Mouse (Mus musculus) layer of hippocampus, adult 11-12 months (tissue): ENCODE data around the gene Olfml2b.

Experiments used
- DNase-seq: peaks from one replicate; pipeline ENCODE4 v3.0.0; 2022; ENCODE audit warnings: low spot score

Olfml2b gene

DNA sequence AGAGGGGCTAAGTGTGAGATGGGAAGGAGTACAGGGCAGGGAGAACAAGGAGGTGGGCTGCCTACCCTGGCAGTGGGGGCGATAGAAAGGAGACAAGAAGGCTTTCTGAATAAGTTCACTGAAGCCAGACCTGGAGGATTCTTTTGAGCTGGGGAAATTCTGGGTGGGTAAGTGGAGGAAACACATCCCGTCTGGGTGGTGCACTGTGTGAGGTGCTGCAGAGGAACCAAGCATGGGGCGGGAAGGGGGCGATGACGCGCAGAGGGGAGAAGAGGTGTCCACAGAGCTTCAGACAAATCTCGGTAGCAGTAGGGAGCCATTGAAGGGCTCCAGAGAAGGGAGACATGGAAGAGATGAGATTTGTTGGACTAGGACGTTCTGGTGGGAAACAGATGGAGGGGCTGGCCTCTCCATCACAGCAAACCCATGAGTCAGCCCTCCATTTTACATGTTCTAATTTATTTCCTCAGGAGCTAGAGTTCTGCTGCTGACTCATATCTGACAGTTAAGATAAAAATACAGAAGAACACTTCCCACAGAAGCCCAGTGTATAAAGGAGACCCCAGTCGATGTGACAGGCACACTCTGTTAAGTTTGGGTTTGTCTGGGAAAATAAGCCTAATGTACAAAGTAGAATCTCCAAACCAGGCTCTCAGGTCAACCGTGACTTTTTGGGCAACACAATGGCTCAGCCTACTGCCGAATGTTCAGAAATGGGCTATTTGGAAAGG lies 87.7 kb downstream of the Olfml2b start:
- DNase-seq, result peak; percentile 28
